Mouse (Mus musculus) heart, postnatal 14 days (tissue): Measurements from ENCODE around the gene Dok3. TPM values are rescaled to one million over a fixed set of nuclear protein-coding genes. Genes with fewer than 3 reads are reported as not detected.

Source experiments
- DNase-seq, 2 experiments: peaks; one replicate each; pipeline ENCODE4 v3.0.0; 2021 to 2022
- intact Hi-C: fragments of 180-260 bp; cut with DNase I; formaldehyde crosslinking; loops from one replicate; pipeline ENCODE4 v1.15.1; 2025
- total RNA-seq, 2 experiments: library from RNA; stranded (reverse); gene quantifications; 2 replicates each; pipeline ENCODE4 v1.2.3; 2021

Gene Dok3
- total RNA-seq, 2 experiments from 2014 or later: 1.9 to 2.3 TPM

GRCm38 (mm10) chr13:55510668-55511491, 18.2 kb downstream of the Dok3 start:
- DNase-seq: peak; percentile 90 to 91
- intact Hi-C loops: no loop called here

GRCm38 (mm10) chr13:55510332-55510667, 18.8 kb downstream of the Dok3 start:
- intact Hi-C loops: no loop called here

GRCm38 (mm10) chr13:55508531-55508930, 20.6 kb downstream of the Dok3 start:
- intact Hi-C loops: no loop called here
- DNase-seq: no peak

More at GRCm38 (mm10) chr13:55510332-55510667, 18.8 kb downstream of the Dok3 start:
- no peak for DNase-seq

GRCm38 (mm10) chr13:55507877-55508276, 21.2 kb downstream of the Dok3 start:
- intact Hi-C loops: no loop called here
- no peak for DNase-seq

GRCm38 (mm10) chr13:55506697-55507096, 22.4 kb downstream of the Dok3 start:
- no peak for DNase-seq
- intact Hi-C loops: no loop called here

GRCm38 (mm10) chr13:55505810-55506209, 23.3 kb downstream of the Dok3 start:
- no peak for DNase-seq
- intact Hi-C loops: no loop called here

GRCm38 (mm10) chr13:55504390-55504789, 24.7 kb downstream of the Dok3 start:
- intact Hi-C loops: no loop called here
- DNase-seq: no peak

- intact Hi-C loops: loop anchor here (2.0 kb wide), 1 partner anchor 14 kb away; the partner anchor contains the start of gene Dbn1
- DNase-seq: no peak
Measured at GRCm38 (mm10) chr13:55502405-55502804, 26.7 kb downstream of the Dok3 start.

GRCm38 (mm10) chr13:55500575-55500974, 28.5 kb downstream of the Dok3 start:
- intact Hi-C loops: no loop called here
- no peak for DNase-seq

- DNase-seq: no peak
- intact Hi-C loops: no loop called here
Measured at GRCm38 (mm10) chr13:55498906-55499305, 30.2 kb downstream of the Dok3 start.

- DNase-seq: no peak
- intact Hi-C loops: no loop called here
Measured at GRCm38 (mm10) chr13:55496661-55497060, 32.4 kb downstream of the Dok3 start.

GRCm38 (mm10) chr13:55495702-55496101, 33.4 kb downstream of the Dok3 start:
- intact Hi-C loops: no loop called here
- DNase-seq: no peak

GRCm38 (mm10) chr13:55494883-55495621, 34.0 kb downstream of the Dok3 start:
- peak; percentile 56 to 77 for DNase-seq
- intact Hi-C loops: no loop called here

GRCm38 (mm10) chr13:55494257-55494656, 34.8 kb downstream of the Dok3 start:
- intact Hi-C loops: no loop called here

GRCm38 (mm10) chr13:55487578-55488498, 41.3 kb downstream of the Dok3 start, which contains the start of gene Dbn1:
Gene Dbn1 (minus strand): TSS chr13:55488111.
- peak; percentile 65 to 72 for DNase-seq
- intact Hi-C loops: loop anchor here (2.0 kb wide), 1 partner anchor 15 kb away; no protein-coding TSS in a partner anchor

More at GRCm38 (mm10) chr13:55494257-55494656, 34.8 kb downstream of the Dok3 start:
- no peak for DNase-seq

GRCm38 (mm10) chr13:55486916-55487577, 42.0 kb downstream of the Dok3 start:
- DNase-seq: peak; percentile 50 to 54
- intact Hi-C loops: no loop called here

- peak; percentile 49 to 50 for DNase-seq
Measured at GRCm38 (mm10) chr13:55486029-55486794, 42.9 kb downstream of the Dok3 start.

GRCm38 (mm10) chr13:55484520-55485088, 44.5 kb downstream of the Dok3 start:
- DNase-seq: no peak
- intact Hi-C loops: no loop called here

More at GRCm38 (mm10) chr13:55486029-55486794, 42.9 kb downstream of the Dok3 start:
- intact Hi-C loops: no loop called here

GRCm38 (mm10) chr13:55483593-55483992, 45.5 kb downstream of the Dok3 start:
- no peak for DNase-seq
- intact Hi-C loops: no loop called here
